Comparison of ENCODE assay signal across 11 mouse cellular contexts in the genomic region with DNA sequence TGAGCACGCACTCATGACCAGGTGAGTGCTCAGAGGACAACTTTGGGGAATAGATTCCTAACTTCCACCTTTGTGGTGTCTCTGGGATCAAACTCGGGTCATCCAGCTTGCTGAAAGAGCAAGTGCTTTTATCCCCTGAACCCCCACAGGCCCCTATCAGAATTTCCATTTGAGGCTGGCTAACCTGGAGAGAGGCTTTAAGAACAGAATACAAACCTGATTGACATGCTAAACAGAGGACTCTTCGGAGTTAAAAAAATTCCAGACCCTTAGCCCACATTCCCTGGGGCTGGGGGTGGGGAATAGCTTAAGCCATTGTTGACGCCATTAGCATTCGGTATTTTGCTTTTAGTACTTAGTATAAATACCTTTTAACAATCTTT. TPM values are rescaled to one million over a fixed set of nuclear protein-coding genes. Genes with fewer than 3 reads are reported as not detected.
DNase-seq lines count a peak whose midpoint lies in the region; ATAC-seq and TF ChIP-seq lines count a peak whose summit lies in the region.
"Had no signal": no experiment of that assay in that cellular context is flagged by ENCODE, and none has a peak within 500 bp of the region (broad histone marks: within the 10 kb centered on the region; RNA-seq: fewer than 3 reads in every experiment).

No protein-coding gene starts in this region.

- no peak for TF ChIP-seq EP300 in MEL (IDR thresholded peaks at IDR 0.05; ENCODE audit: low read depth in 1 of 2, low read length in 2 of 2)

- peak overlapping the region; percentile 85 for H3K9ac ChIP-seq in heart, embryonic 13.5 days
- peak overlapping the region; percentile 65 for H3K9ac ChIP-seq in MEL (ENCODE audit: control insufficient read depth, low read depth, low read length, poor library complexity, severe bottlenecking)

- TF ChIP-seq POLR2A in MEL (IDR thresholded peaks at IDR 0.05; ENCODE audit: control insufficient read depth in 1 of 2, insufficient read depth in 1 of 2, low read depth in 1 of 2, low read length in 2 of 2, poor library complexity in 1 of 2) = no peak

- peaks cover 33% of the 10 kb centered on the region for H3K4me1 ChIP-seq in heart, embryonic 13.5 days
- peaks cover 35 to 39% of the 10 kb centered on the region in 2 experiments for H3K4me1 ChIP-seq in MEL (ENCODE audit: control insufficient read depth in 1 of 2, insufficient read depth in 2 of 2, low read length in 2 of 2)
- peaks cover 29% of the 10 kb centered on the region for H3K4me1 ChIP-seq in hindbrain, embryonic 10.5 days (replicated peaks)

- no peak for TF ChIP-seq RAD21 in MEL (IDR thresholded peaks at IDR 0.05; ENCODE audit: low read depth, low read length)

- H3K36me3 ChIP-seq in heart, embryonic 13.5 days = peaks cover 2% of the 10 kb centered on the region; the same call in 1 of the 2 replicates
- peaks cover 6 to 44% of the 10 kb centered on the region in 2 experiments for H3K36me3 ChIP-seq in MEL (ENCODE audit: control insufficient read depth in 1 of 2, insufficient read depth in 2 of 2, low read length in 2 of 2)
- peaks cover 6% of the 10 kb centered on the region; the same call in 1 of the 2 replicates for H3K36me3 ChIP-seq in hindbrain, embryonic 10.5 days
- no peaks in the 10 kb centered on the region; the same call in 1 of the 2 replicates for H3K36me3 ChIP-seq in macrophage (ENCODE audit: inconsistent target)

- ATAC-seq in heart, embryonic 13.5 days (ENCODE audit: extremely low read depth, insufficient number of reproducible peaks, low FRiP score, low TSS enrichment) = no peak
- ATAC-seq: CD4-positive, CD25-positive, alpha-beta regulatory T cell, adult 4 months had no signal

- intact Hi-C loops in heart, postnatal 36 days (cut with DNase I) = loop anchor here (2.0 kb wide), 1 partner anchor 73 kb away; a partner anchor contains a TSS

- H3K27ac ChIP-seq in heart, embryonic 13.5 days (replicated peaks) = peak overlapping the region; percentile 89
- H3K27ac ChIP-seq in MEL (ENCODE audit: control insufficient read depth, low read depth, low read length) (peak overlapping the region; percentile 79; the same call in 1 of the 2 replicates), macrophage (no peak overlapping the region)
- H3K27ac ChIP-seq in hindbrain, embryonic 10.5 days = no peak overlapping the region

- H3K9me3 ChIP-seq in heart, embryonic 13.5 days = no peaks in the 10 kb centered on the region
- H3K9me3 ChIP-seq in MEL (replicated peaks; ENCODE audit: insufficient read depth, low read length) = no peaks in the 10 kb centered on the region
- no peaks in the 10 kb centered on the region for H3K9me3 ChIP-seq in hindbrain, embryonic 10.5 days

- DNase-seq in heart, postnatal 36 days = no peak
- no peak for DNase-seq in MEL (ENCODE audit: low read depth, low spot score)
- no peak for DNase-seq in hindbrain, embryonic 10.5 days (ENCODE audit: low spot score)
- no peak for DNase-seq in spleen, adult 18-20 months
- no peak for DNase-seq in urinary bladder, postnatal 4 days (ENCODE audit: low spot score in 2 of 2)
- DNase-seq in cerebellum, adult 8-10 months = no peak
- DNase-seq: cerebellum, adult 9-10 months had no signal

- no peaks in the 10 kb centered on the region for H3K27me3 ChIP-seq in heart, embryonic 13.5 days (replicated peaks)
- no peaks in the 10 kb centered on the region for H3K27me3 ChIP-seq in MEL (ENCODE audit: control insufficient read depth in 1 of 2, insufficient read depth in 2 of 2, low read length in 2 of 2)
- no peaks in the 10 kb centered on the region for H3K27me3 ChIP-seq in hindbrain, embryonic 10.5 days (ENCODE audit: insufficient read depth, poor library complexity, severe bottlenecking)

- H3K4me3 ChIP-seq in heart, embryonic 13.5 days = peak overlapping the region; percentile 92
- H3K4me3 ChIP-seq in MEL (ENCODE audit: control insufficient read depth in 1 of 2, insufficient read depth in 1 of 2, low read depth in 2 of 2, low read length in 2 of 2) (peak overlapping the region; percentile 71 to 73), macrophage (ENCODE audit: inconsistent target) (peak overlapping the region; percentile 92; the same call in 1 of the 2 replicates)
- peak overlapping the region; percentile 86 for H3K4me3 ChIP-seq in hindbrain, embryonic 10.5 days

- 33% methylated on average over 5 of the region's 5 CpGs for WGBS in heart, embryonic 13.5 days
- WGBS in hindbrain, embryonic 10.5 days = 16% methylated on average over 5 of the region's 5 CpGs
- WGBS in macrophage (ENCODE audit: missing documents) = 78% methylated on average over 3 of the region's 5 CpGs

- peak overlapping the region; percentile 75 for H3K4me2 ChIP-seq in heart, embryonic 13.5 days

- H3K79me2 ChIP-seq in MEL (ENCODE audit: control insufficient read depth, insufficient read depth, low read length, poor library complexity) (peaks cover 27% of the 10 kb centered on the region), macrophage (ENCODE audit: inconsistent target) (peaks cover 35% of the 10 kb centered on the region)

- no peak for TF ChIP-seq CTCF in MEL (IDR thresholded peaks at IDR 0.05 in 2 of 3, conservative IDR thresholded peaks at IDR 0.05 in 1 of 3; ENCODE audit: control insufficient read depth in 1 of 3, insufficient read depth in 1 of 3, low read depth in 2 of 3, low read length in 3 of 3, poor library complexity in 1 of 3, severe bottlenecking in 1 of 3)

TF ChIP-seq in MEL, 35 proteins besides CTCF, POLR2A, EP300 and RAD21:
- no peak for TF ChIP-seq NELFE (IDR thresholded peaks at IDR 0.05; ENCODE audit: low read depth, low read length)
- no peak for TF ChIP-seq ELF1 (IDR thresholded peaks at IDR 0.05; ENCODE audit: low read depth, low read length)
- no peak for TF ChIP-seq MAFK (IDR thresholded peaks at IDR 0.05; ENCODE audit: borderline replicate concordance, low read depth, low read length)
- TF ChIP-seq SMC3 (IDR thresholded peaks at IDR 0.05; ENCODE audit: low read depth, low read length) = no peak
- no peak for TF ChIP-seq TCF12 (IDR thresholded peaks at IDR 0.05; ENCODE audit: low read depth, low read length)
- no peak for TF ChIP-seq MYC (IDR thresholded peaks at IDR 0.05; ENCODE audit: low read depth, low read length)
- no peak for TF ChIP-seq CHD2 (IDR thresholded peaks at IDR 0.05; ENCODE audit: low read length)
- no peak for TF ChIP-seq TAL1 (IDR thresholded peaks at IDR 0.05; ENCODE audit: low read length)
- TF ChIP-seq POLR2AphosphoS5 (IDR thresholded peaks at IDR 0.05; ENCODE audit: borderline replicate concordance, low read depth, low read length) = no peak
- TF ChIP-seq JUND (IDR thresholded peaks at IDR 0.05; ENCODE audit: low read depth, low read length) = no peak
- no peak for TF ChIP-seq MYB (IDR thresholded peaks at IDR 0.05; ENCODE audit: low read depth, low read length)
- TF ChIP-seq ZNF384 (IDR thresholded peaks at IDR 0.05; ENCODE audit: low read depth, low read length) = no peak
- no peak for TF ChIP-seq MXI1 (IDR thresholded peaks at IDR 0.05; ENCODE audit: low read depth, low read length)
- TF ChIP-seq USF1 (IDR thresholded peaks at IDR 0.05; ENCODE audit: low read depth, low read length) = no peak
- TF ChIP-seq UBTF (IDR thresholded peaks at IDR 0.05; ENCODE audit: borderline replicate concordance, insufficient read depth, low read depth, low read length) = no peak
- no peak for TF ChIP-seq RCOR1 (IDR thresholded peaks at IDR 0.05; ENCODE audit: low read depth, low read length)
- TF ChIP-seq GABPA (IDR thresholded peaks at IDR 0.05; ENCODE audit: low read depth, low read length) = no peak
- TF ChIP-seq TBP (IDR thresholded peaks at IDR 0.05; ENCODE audit: low read depth, low read length) = no peak
TF ChIP-seq in MEL: peak in this region for 0.

RNA-seq across cellular contexts. Expression of a gene that starts 1.4 kb away (rescaled TPM):
- 44.2 and 46.0 TPM in 2 replicates for polyA plus RNA-seq in heart, embryonic 13.5 days (2015; fragmentation: Nextera tagmentation; extraction: Ambion mirVana)
- total RNA-seq in heart, postnatal 36 days (2021) = 10 to 100 TPM; 27.5 to 32.3 TPM
- 81.4 and 83.1 TPM in 2 replicates for total RNA-seq in MEL (2012; rRNA removed)
- 100 to 1,000 TPM in 1 of 2 experiments, 10 to 100 TPM in 1; 95.4 to 100 TPM for polyA plus RNA-seq in MEL (2012; ENCODE audit: insufficient read depth in 1 of 2, insufficient read length in 2 of 2, low read depth in 1 of 2, low replicate concordance in 2 of 2, missing spikeins in 1 of 2)
- 79.0 and 84.9 TPM in 2 replicates for polyA plus RNA-seq in hindbrain, embryonic 10.5 days (2016; fragmentation: Nextera tagmentation; extraction: Ambion mirVana)
- 10 to 100 TPM; 38.4 to 79.8 (median 62.3) TPM for total RNA-seq in macrophage (2018; cell fraction: chromatin; rRNA removed)
- 10 to 100 TPM; 28.5 to 54.9 (median 46.4) TPM for total RNA-seq in macrophage (2018; cell fraction: cytosol; rRNA removed)
- total RNA-seq in macrophage (2018; cell fraction: nucleus; rRNA removed) = 10 to 100 TPM; 33.3 to 79.8 (median 49.9) TPM
- 36.7 to 45.2 TPM (median 38.3 TPM) in 3 replicates for polyA plus RNA-seq in macrophage (2018)

RNA-seq across cellular contexts. Expression of a gene that starts 25.4 kb away (rescaled TPM):
- 6.3 and 7.7 TPM in 2 replicates for polyA plus RNA-seq in heart, embryonic 13.5 days (2015; fragmentation: Nextera tagmentation; extraction: Ambion mirVana)
- total RNA-seq in heart, postnatal 36 days (2021) = 10 to 100 TPM in 1 of 2 experiments, 1 to 10 TPM in 1; 7.0 to 10.3 TPM
- total RNA-seq in MEL (2012; rRNA removed) = 37.1 and 49.9 TPM in 2 replicates
- polyA plus RNA-seq in MEL (2012; ENCODE audit: insufficient read depth in 1 of 2, insufficient read length in 2 of 2, low read depth in 1 of 2, low replicate concordance in 2 of 2, missing spikeins in 1 of 2) = 100 to 1,000 TPM in 1 of 2 experiments, not detected in 1; 116 TPM
- 10.8 and 11.0 TPM in 2 replicates for polyA plus RNA-seq in hindbrain, embryonic 10.5 days (2016; fragmentation: Nextera tagmentation; extraction: Ambion mirVana)
- 1 to 10 TPM in 24 of 26 experiments, under 1 TPM in 2; 0.71 to 9.5 (median 3.7) TPM for total RNA-seq in macrophage (2018; cell fraction: chromatin; rRNA removed)
- 1 to 10 TPM in 24 of 26 experiments, under 1 TPM in 2; 0.95 to 5.6 (median 3.8) TPM for total RNA-seq in macrophage (2018; cell fraction: cytosol; rRNA removed)
- 1 to 10 TPM in 25 of 26 experiments, under 1 TPM in 1; 0.83 to 9.8 (median 3.8) TPM for total RNA-seq in macrophage (2018; cell fraction: nucleus; rRNA removed)
- 3.2 to 6.4 TPM (median 3.5 TPM) in 3 replicates for polyA plus RNA-seq in macrophage (2018)

RNA-seq across cellular contexts. Expression of a gene that starts 50.1 kb away (rescaled TPM):
- not detected in 2 replicates for polyA plus RNA-seq in heart, embryonic 13.5 days (2015; fragmentation: Nextera tagmentation; extraction: Ambion mirVana)
- not detected for total RNA-seq in heart, postnatal 36 days (2021)
- total RNA-seq in MEL (2012; rRNA removed) = 0.20 and 0.39 TPM in 2 replicates
- polyA plus RNA-seq in MEL (2012; ENCODE audit: insufficient read depth in 1 of 2, insufficient read length in 2 of 2, low read depth in 1 of 2, low replicate concordance in 2 of 2, missing spikeins in 1 of 2) = under 1 TPM in 1 of 2 experiments, not detected in 1; 0.07 TPM
- polyA plus RNA-seq in hindbrain, embryonic 10.5 days (2016; fragmentation: Nextera tagmentation; extraction: Ambion mirVana) = 0.12 TPM in 1 of 2 replicates, not detected in the other
- total RNA-seq in macrophage (2018; cell fraction: chromatin; rRNA removed) = not detected
- total RNA-seq in macrophage (2018; cell fraction: cytosol; rRNA removed) = not detected
- not detected for total RNA-seq in macrophage (2018; cell fraction: nucleus; rRNA removed)
- not detected in 3 replicates for polyA plus RNA-seq in macrophage (2018)
- total RNA-seq: left cerebral cortex, postnatal 36 days had no signal
- polyA plus RNA-seq: CD4-positive, CD25-positive, alpha-beta regulatory T cell, adult 4 months had no signal

Comparison
In these comparisons a context has a peak if more than half of its experiments do, and no peak if none do; other contexts are left out.
1. H3K27ac ChIP-seq: peak in heart, embryonic 13.5 days (single experiment) and MEL (single experiment); none in hindbrain, embryonic 10.5 days (single experiment) and macrophage (single experiment).
2. Peak in every context shown above with its lines, with median percentiles within 50 percentile points of each other: H3K4me3 ChIP-seq.